Mouse (Mus musculus) neural tube, embryonic 12.5 days (tissue): ENCODE results near the gene Arfgap3. TPM values are rescaled to one million over a fixed set of nuclear protein-coding genes. Genes with fewer than 3 reads are reported as not detected.
"Not testable (repeated sequence)": the region's sequence is repeated elsewhere in the genome, so short reads cannot be mapped to it uniquely, and the experiment has no call there.

Experiments used
- ATAC-seq: fragments of 200-750 bp; cut with Nextera tagmentation; 2 replicates; pipeline ENCODE4 v1.8.0; 2017; ENCODE audit warnings: low read depth, mild to moderate bottlenecking, moderate TSS enrichment, moderate library complexity; ENCODE audit not compliant: low FRiP score
- H3K27ac ChIP-seq: fragments of 300-500 bp; sonication (generic); 2 replicates; pipeline ENCODE4 v1.5.1; 2016
- H3K27me3 ChIP-seq: fragments of 300-500 bp; sonication (generic); replicated peaks from 2 replicates; pipeline ENCODE4 v1.6.1; 2016; ENCODE audit warnings: mild to moderate bottlenecking
- H3K36me3 ChIP-seq: fragments of 300-500 bp; sonication (generic); 2 replicates; pipeline ENCODE4 v1.6.1; 2016; ENCODE audit warnings: mild to moderate bottlenecking
- H3K4me1 ChIP-seq: fragments of 300-500 bp; sonication (generic); 2 replicates; pipeline ENCODE4 v1.6.1; 2016
- H3K4me2 ChIP-seq: fragments of 300-500 bp; sonication (generic); replicated peaks from 2 replicates; pipeline ENCODE4 v1.6.1; 2016; ENCODE audit warnings: mild to moderate bottlenecking
- H3K4me3 ChIP-seq: fragments of 300-500 bp; sonication (generic); 2 replicates; pipeline ENCODE4 v1.5.1; 2016
- H3K9ac ChIP-seq: fragments of 300-500 bp; sonication (generic); 2 replicates; pipeline ENCODE4 v1.6.1; 2016; ENCODE audit warnings: mild to moderate bottlenecking
- H3K9me3 ChIP-seq: fragments of 300-500 bp; sonication (generic); 2 replicates; pipeline ENCODE4 v1.6.1; 2016; ENCODE audit warnings: mild to moderate bottlenecking
- WGBS: fragments of 180-500 bp; shearing (Covaris S2); methylation state at CpG from one replicate; pipeline ENCODE4 v1.1.7; 2016; 5-methylcytosine and 5-hydroxymethylcytosine counted together
- polyA plus RNA-seq: library from polyadenylated mRNA; unstranded; fragments of >200 nt; fragmentation: Nextera tagmentation; extraction: Ambion mirVana; gene quantifications from 2 replicates; pipeline ENCODE4 v1.2.1, GENCODE M21; 2016

The Arfgap3 gene
- polyA plus RNA-seq, 1 experiment from 2014 or later, result 39.0 TPM

GRCm38 (mm10) chr15:83284828-83285227, 65.2 kb downstream of the Arfgap3 start:
- Histone ChIP-seq H3K4me1 (no peaks in the 10 kb centered on the region), H3K27ac (no peak overlapping the region), H3K36me3 (no peaks in the 10 kb centered on the region), H3K4me3 (no peak overlapping the region), H3K9me3 (no peaks in the 10 kb centered on the region), H3K4me2 (no peak overlapping the region), H3K27me3 (no peaks in the 10 kb centered on the region), H3K9ac (no peak overlapping the region)
- ATAC-seq, result no peak
- WGBS, result 91% methylated on average over 8 of the region's 8 CpGs

GRCm38 (mm10) chr15:83282397-83282796, 67.7 kb downstream of the Arfgap3 start:
- no peak for ATAC-seq
- H3K9me3 ChIP-seq, result no peaks in the 10 kb centered on the region
- H3K36me3 ChIP-seq, result no peaks in the 10 kb centered on the region
- no peaks in the 10 kb centered on the region for H3K4me1 ChIP-seq
- H3K4me3 ChIP-seq, result no peak overlapping the region
- 66% methylated on average over 5 of the region's 5 CpGs for WGBS
- H3K27ac ChIP-seq, result no peak overlapping the region
- no peaks in the 10 kb centered on the region for H3K27me3 ChIP-seq
- H3K9ac ChIP-seq, result no peak overlapping the region
- H3K4me2 ChIP-seq, result no peak overlapping the region

- no peak for ATAC-seq
- Histone ChIP-seq H3K27me3 (no peaks in the 10 kb centered on the region), H3K9ac (no peak overlapping the region), H3K4me1 (no peaks in the 10 kb centered on the region), H3K9me3 (no peaks in the 10 kb centered on the region), H3K36me3 (no peaks in the 10 kb centered on the region), H3K4me3 (no peak overlapping the region), H3K4me2 (no peak overlapping the region), H3K27ac (no peak overlapping the region)
- 78% methylated on average over 11 of the region's 11 CpGs for WGBS
These were observed 68.7 kb downstream of the Arfgap3 start for GRCm38 (mm10) chr15:83281303-83281702.

GRCm38 (mm10) chr15:83278579-83278978, 71.5 kb downstream of the Arfgap3 start:
- Histone ChIP-seq H3K36me3 (no peaks in the 10 kb centered on the region), H3K4me1 (no peaks in the 10 kb centered on the region), H3K4me2 (no peak overlapping the region), H3K4me3 (no peak overlapping the region), H3K9ac (no peak overlapping the region), H3K27me3 (no peaks in the 10 kb centered on the region), H3K9me3 (no peaks in the 10 kb centered on the region), H3K27ac (no peak overlapping the region)
- ATAC-seq, result no peak
- WGBS, result 81% methylated on average over 5 of the region's 5 CpGs

GRCm38 (mm10) chr15:83277451-83277850, 72.6 kb downstream of the Arfgap3 start:
- Histone ChIP-seq H3K9ac (no peak overlapping the region), H3K4me3 (no peak overlapping the region), H3K9me3 (no peaks in the 10 kb centered on the region), H3K27me3 (no peaks in the 10 kb centered on the region), H3K4me1 (no peaks in the 10 kb centered on the region), H3K36me3 (no peaks in the 10 kb centered on the region), H3K4me2 (no peak overlapping the region), H3K27ac (no peak overlapping the region)
- no peak for ATAC-seq
- 91% methylated on average over 4 of the region's 4 CpGs for WGBS

GRCm38 (mm10) chr15:83274237-83274636, 75.8 kb downstream of the Arfgap3 start:
- not testable (repeated sequence) for ATAC-seq, H3K36me3 ChIP-seq, H3K4me2 ChIP-seq, H3K9me3 ChIP-seq, H3K4me3 ChIP-seq, H3K27me3 ChIP-seq, H3K27ac ChIP-seq, H3K4me1 ChIP-seq, H3K9ac ChIP-seq

GRCm38 (mm10) chr15:83273017-83273416, 77.0 kb downstream of the Arfgap3 start:
- H3K9ac ChIP-seq, result no peak overlapping the region
- H3K4me2 ChIP-seq, result no peak overlapping the region
- H3K4me1 ChIP-seq, result no peaks in the 10 kb centered on the region
- no peak overlapping the region for H3K27ac ChIP-seq
- no peak overlapping the region for H3K4me3 ChIP-seq
- no peaks in the 10 kb centered on the region for H3K27me3 ChIP-seq
- 84% methylated on average over 2 of the region's 2 CpGs for WGBS
- no peak for ATAC-seq
- no peaks in the 10 kb centered on the region for H3K36me3 ChIP-seq
- H3K9me3 ChIP-seq, result no peaks in the 10 kb centered on the region

GRCm38 (mm10) chr15:83271221-83271620, 78.8 kb downstream of the Arfgap3 start:
- H3K27ac ChIP-seq, H3K4me2 ChIP-seq, H3K27me3 ChIP-seq, H3K9ac ChIP-seq, H3K9me3 ChIP-seq, ATAC-seq, H3K4me3 ChIP-seq, H3K4me1 ChIP-seq, H3K36me3 ChIP-seq: not testable (repeated sequence)
- WGBS, result 31% methylated on average over 9 of the region's 9 CpGs

- not testable (repeated sequence) for H3K9ac ChIP-seq, ATAC-seq, H3K36me3 ChIP-seq, H3K27me3 ChIP-seq, H3K4me2 ChIP-seq, H3K4me1 ChIP-seq, H3K4me3 ChIP-seq, H3K9me3 ChIP-seq, H3K27ac ChIP-seq
- 93% methylated on average over 6 of the region's 6 CpGs for WGBS
These were observed 80.1 kb downstream of the Arfgap3 start for GRCm38 (mm10) chr15:83269985-83270384.

- H3K9ac ChIP-seq, H3K36me3 ChIP-seq, H3K27me3 ChIP-seq, H3K4me1 ChIP-seq, H3K27ac ChIP-seq, H3K4me2 ChIP-seq, H3K4me3 ChIP-seq, ATAC-seq, H3K9me3 ChIP-seq: not testable (repeated sequence)
- 75% methylated on average over 7 of the region's 7 CpGs for WGBS
These were observed 81.6 kb downstream of the Arfgap3 start for GRCm38 (mm10) chr15:83268428-83268827.

- H3K4me3 ChIP-seq, result no peak overlapping the region
- H3K9ac ChIP-seq, result no peak overlapping the region
- ATAC-seq, result no peak
- no peak overlapping the region for H3K4me2 ChIP-seq
- no peaks in the 10 kb centered on the region for H3K4me1 ChIP-seq
- no peak overlapping the region for H3K27ac ChIP-seq
- no peaks in the 10 kb centered on the region for H3K27me3 ChIP-seq
- WGBS, result 26% methylated on average over 1 of the region's 1 CpGs
- H3K36me3 ChIP-seq, result no peaks in the 10 kb centered on the region
- H3K9me3 ChIP-seq, result no peaks in the 10 kb centered on the region
These were observed 84.8 kb downstream of the Arfgap3 start for GRCm38 (mm10) chr15:83265269-83265668.

- Histone ChIP-seq H3K9ac (no peak overlapping the region), H3K4me2 (no peak overlapping the region), H3K27ac (no peak overlapping the region), H3K4me3 (no peak overlapping the region), H3K9me3 (no peaks in the 10 kb centered on the region), H3K4me1 (no peaks in the 10 kb centered on the region), H3K27me3 (no peaks in the 10 kb centered on the region), H3K36me3 (no peaks in the 10 kb centered on the region)
- ATAC-seq, result no peak
- 79% methylated on average over 5 of the region's 5 CpGs for WGBS
These were observed 86.6 kb downstream of the Arfgap3 start for GRCm38 (mm10) chr15:83263405-83263804.

GRCm38 (mm10) chr15:83257906-83258305, 92.1 kb downstream of the Arfgap3 start:
- no peaks in the 10 kb centered on the region for H3K36me3 ChIP-seq
- no peak overlapping the region for H3K4me3 ChIP-seq
- H3K27me3 ChIP-seq, result peaks cover 6% of the 10 kb centered on the region; the same call in 1 of the 2 replicates
- H3K4me1 ChIP-seq, result no peaks in the 10 kb centered on the region
- H3K4me2 ChIP-seq, result no peak overlapping the region
- H3K9me3 ChIP-seq, result 0 out of 2 replicates have a peak, but pooled peaks cover 3% of the 10 kb centered on the region
- 77% methylated on average over 13 of the region's 13 CpGs for WGBS
- H3K9ac ChIP-seq, result no peak overlapping the region
- no peak overlapping the region for H3K27ac ChIP-seq
- no peak for ATAC-seq
